Mouse (Mus musculus) liver, adult 2 months (tissue): ENCODE data around the gene Gm20219. TPM values are rescaled to one million over a fixed set of nuclear protein-coding genes. Genes with fewer than 3 reads are reported as not detected.

Experiments used
- DNase-seq: peaks from one replicate; pipeline ENCODE4 v3.0.0-alpha.2; 2011; ENCODE audit warnings: low read depth, low spot score; ENCODE audit errors: extremely low read depth
- H3K27ac ChIP-seq: fragments of 200-500 bp; replicated peaks from 2 replicates; pipeline ENCODE4 v1.5.1; 2012; ENCODE audit warnings: low read depth, mild to moderate bottlenecking, control low read depth, inconsistent platforms, low read length; ENCODE audit not compliant: insufficient read depth
- H3K27me3 ChIP-seq: fragments of 200-500 bp; 2 replicates; pipeline ENCODE4 v1.6.1; 2012; ENCODE audit warnings: mild to moderate bottlenecking, moderate library complexity, low read length, inconsistent platforms; ENCODE audit not compliant: control insufficient read depth, insufficient read depth
- H3K36me3 ChIP-seq: fragments of 200-500 bp; 2 replicates; pipeline ENCODE4 v1.6.1; 2012; ENCODE audit warnings: low read length, inconsistent platforms; ENCODE audit not compliant: control insufficient read depth, insufficient read depth
- H3K4me1 ChIP-seq: fragments of 200-500 bp; 2 replicates; pipeline ENCODE4 v1.6.1; 2011; ENCODE audit warnings: low read length; ENCODE audit not compliant: control insufficient read depth, insufficient read depth
- H3K4me3 ChIP-seq: fragments of 200-500 bp; 2 replicates; pipeline ENCODE4 v1.5.1; 2011; ENCODE audit warnings: low read depth, mild to moderate bottlenecking, control low read depth, low read length, moderate library complexity; ENCODE audit not compliant: insufficient read depth
- H3K79me2 ChIP-seq: fragments of 200-500 bp; 2 replicates; pipeline ENCODE4 v1.6.1; 2012; ENCODE audit warnings: inconsistent platforms, mild to moderate bottlenecking, low read length, moderate library complexity; ENCODE audit not compliant: control insufficient read depth, insufficient read depth
- H3K9ac ChIP-seq: fragments of 200-500 bp; 2 replicates; pipeline ENCODE4 v1.6.1; 2012; ENCODE audit warnings: low read depth, mild to moderate bottlenecking, control low read depth, inconsistent platforms, low read length
- CTCF ChIP-seq: fragments of 200-500 bp; IDR thresholded peaks from 2 replicates; pipeline ENCODE4 v1.5.1; 2011; ENCODE audit warnings: low read depth, low read length, control low read depth
- POLR2A ChIP-seq: fragments of 200-500 bp; IDR thresholded peaks from 2 replicates; pipeline ENCODE4 v1.6.1; 2011; ENCODE audit warnings: low read length, control low read depth; ENCODE audit not compliant: insufficient read depth; ENCODE audit errors: extremely low read depth
- WGBS: fragments of 180-500 bp; shearing (Covaris S2); methylation state at CpG from one replicate; pipeline ENCODE4 v1.1.7; 2018; 5-methylcytosine and 5-hydroxymethylcytosine counted together
- polyA plus RNA-seq: library from polyadenylated mRNA; depleted of rRNA; stranded (reverse); fragments of >200 nt; gene quantifications from 2 replicates; pipeline ENCODE4 v1.2.3, GENCODE M21; 2012
- total RNA-seq: library from RNA; depleted of rRNA; stranded (reverse); fragments of >200 nt; gene quantifications from 2 replicates; pipeline ENCODE4 v1.2.3, GENCODE M21; 2014

The Gm20219 gene
- total and polyA plus RNA-seq, 2 experiments, result 0.31 TPM; not detected in 1

DNA sequence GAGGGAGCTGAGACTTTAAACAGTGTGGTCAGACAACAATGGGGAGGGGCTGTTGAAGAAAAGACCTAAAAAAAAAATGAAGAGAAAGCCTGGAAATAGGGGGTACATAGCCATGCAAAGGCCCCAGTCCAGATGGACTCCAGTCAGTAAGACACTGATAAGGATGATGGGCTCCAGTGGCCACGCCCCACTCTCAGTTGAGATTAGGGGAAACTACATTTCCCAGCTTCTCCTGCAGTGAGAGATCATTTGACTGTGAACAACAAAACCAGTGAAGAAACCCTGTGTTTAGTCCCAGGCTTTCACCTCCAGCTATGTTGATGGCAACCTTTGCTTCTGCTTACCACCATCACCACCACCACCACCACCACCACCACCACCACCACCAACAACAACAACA is 8.2 kb downstream of the Gm20219 start:
- no peak for DNase-seq
- Histone ChIP-seq H3K36me3 (no peaks in the 10 kb centered on the region), H3K79me2 (no peaks in the 10 kb centered on the region), H3K9ac (no peak overlapping the region), H3K27ac (no peak overlapping the region), H3K27me3 (no peaks in the 10 kb centered on the region), H3K4me3 (no peak overlapping the region), H3K4me1 (no peaks in the 10 kb centered on the region)
- no peak for TF ChIP-seq CTCF
- no peak for TF ChIP-seq POLR2A
- WGBS, result 59% methylated on average over 1 of the region's 1 CpGs

DNA sequence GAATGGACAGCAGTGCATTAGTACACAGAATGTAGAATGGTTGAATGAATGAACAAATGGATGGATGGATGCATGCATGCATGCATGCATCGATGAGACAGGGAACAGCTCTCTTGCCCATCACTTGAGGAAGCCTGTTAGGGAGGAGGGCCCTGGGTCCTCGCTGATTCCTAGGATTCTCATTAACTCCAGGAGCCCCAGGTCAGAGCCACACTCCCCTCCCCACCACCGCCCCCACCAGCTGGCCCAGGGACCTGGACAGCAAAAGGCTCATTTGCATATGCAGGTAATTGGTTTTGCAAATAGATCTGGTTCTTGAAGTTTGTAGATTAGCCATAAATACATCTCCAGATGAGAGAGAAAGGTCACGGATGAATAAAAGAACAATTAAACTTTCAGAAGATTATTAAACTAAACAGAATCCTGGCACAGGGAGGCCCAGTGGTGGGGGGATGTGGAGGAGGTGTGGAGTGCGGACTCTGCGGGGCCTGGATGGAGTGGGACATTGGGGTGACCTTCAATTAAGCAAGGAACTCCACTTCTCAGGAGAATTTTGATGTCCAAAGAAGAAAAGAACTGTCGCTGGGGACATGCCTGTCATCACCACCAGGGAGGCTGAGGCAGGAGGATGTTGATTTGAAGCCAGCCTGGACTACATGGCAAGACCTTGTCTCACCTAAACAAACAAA is 9.3 kb downstream of the Gm20219 start:
- no peak for TF ChIP-seq CTCF
- no peak for TF ChIP-seq POLR2A
- Histone ChIP-seq H3K27me3 (no peaks in the 10 kb centered on the region), H3K4me3 (no peak overlapping the region), H3K9ac (no peak overlapping the region), H3K79me2 (no peaks in the 10 kb centered on the region), H3K4me1 (no peaks in the 10 kb centered on the region), H3K27ac (no peak overlapping the region), H3K36me3 (no peaks in the 10 kb centered on the region)
- 80% methylated on average over 7 of the region's 7 CpGs for WGBS
- DNase-seq, result no peak

GRCm38 (mm10) chr17:56543684-56544224 is 10.4 kb downstream of the Gm20219 start:
- H3K27ac ChIP-seq, result no peak overlapping the region
- TF ChIP-seq POLR2A (no peak), CTCF (no peak)
- no peak overlapping the region for H3K9ac ChIP-seq
- no peak for DNase-seq
- H3K79me2 ChIP-seq, result no peaks in the 10 kb centered on the region
- no peaks in the 10 kb centered on the region for H3K4me1 ChIP-seq
- H3K36me3 ChIP-seq, result no peaks in the 10 kb centered on the region
- H3K27me3 ChIP-seq, result no peaks in the 10 kb centered on the region
- 85% methylated on average over 3 of the region's 3 CpGs for WGBS
- no peak overlapping the region for H3K4me3 ChIP-seq

- 73% methylated on average over 8 of the region's 8 CpGs for whole genome bisulfite sequencing
- Histone ChIP-seq H3K4me3 (no peak overlapping the region), H3K36me3 (no peaks in the 10 kb centered on the region), H3K79me2 (no peaks in the 10 kb centered on the region), H3K27ac (no peak overlapping the region), H3K27me3 (no peaks in the 10 kb centered on the region; the same call in 1 of the 2 replicates), H3K9ac (no peak overlapping the region), H3K4me1 (no peaks in the 10 kb centered on the region)
- no peak for DNase-seq
- no peak for TF ChIP-seq CTCF
These were observed 11.5 kb downstream of the Gm20219 start for GRCm38 (mm10) chr17:56542736-56543135.

DNA sequence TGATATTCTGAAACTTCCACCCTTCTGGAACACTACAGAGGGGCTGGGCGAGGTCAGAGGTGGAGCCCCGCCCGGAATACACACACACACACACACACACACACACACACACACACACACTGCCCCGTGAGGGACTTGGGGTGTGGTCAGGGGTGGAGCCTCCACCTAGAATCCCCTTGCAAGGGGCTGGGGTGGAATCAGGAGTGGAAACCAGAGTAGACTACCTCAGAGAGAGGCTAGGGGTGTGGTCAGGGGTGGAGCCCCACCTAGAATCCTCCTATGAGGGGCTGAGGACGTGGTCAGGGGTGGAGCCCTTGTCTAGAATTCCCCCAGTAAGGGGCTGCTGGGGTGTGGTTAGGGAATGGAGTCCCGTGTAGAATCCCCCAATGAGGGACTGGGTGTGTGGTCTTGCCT is 13.6 kb downstream of the Gm20219 start:
- TF ChIP-seq CTCF (no peak), POLR2A (no peak)
- no peak for DNase-seq
- no peak overlapping the region for H3K27ac ChIP-seq

DNA sequence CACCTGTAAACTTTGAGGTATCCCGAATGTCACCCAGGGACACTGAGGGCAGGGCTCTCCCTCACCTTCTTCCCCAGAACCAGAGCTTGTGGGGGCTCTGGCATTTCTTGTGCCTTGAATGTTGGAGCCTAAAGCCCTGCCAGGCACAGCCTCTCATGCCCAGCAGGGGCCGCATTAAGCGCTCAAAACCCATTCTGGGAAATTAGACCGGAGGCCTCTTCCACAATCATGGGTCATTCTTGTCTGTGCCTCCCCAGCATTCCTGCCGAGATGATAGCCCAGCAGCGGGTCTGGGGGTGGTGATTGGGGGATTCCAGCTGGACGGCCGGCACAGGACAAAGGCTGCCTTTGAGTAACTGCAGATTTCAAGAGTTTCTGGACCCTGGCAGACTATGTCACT is 16.3 kb downstream of the Gm20219 start:
- Histone ChIP-seq H3K79me2 (no peaks in the 10 kb centered on the region), H3K27me3 (no peaks in the 10 kb centered on the region; the same call in 1 of the 2 replicates), H3K9ac (no peak overlapping the region), H3K36me3 (no peaks in the 10 kb centered on the region), H3K4me1 (no peaks in the 10 kb centered on the region), H3K4me3 (no peak overlapping the region), H3K27ac (no peak overlapping the region)
- DNase-seq, result no peak
- TF ChIP-seq CTCF, result no peak
- no peak for TF ChIP-seq POLR2A
- WGBS, result 60% methylated on average over 8 of the region's 8 CpGs

More for the DNA sequence above, 13.6 kb downstream of the Gm20219 start:
- Histone ChIP-seq H3K9ac (no peak overlapping the region), H3K27me3 (no peaks in the 10 kb centered on the region; the same call in 1 of the 2 replicates), H3K79me2 (no peaks in the 10 kb centered on the region), H3K4me1 (no peaks in the 10 kb centered on the region), H3K4me3 (no peak overlapping the region), H3K36me3 (no peaks in the 10 kb centered on the region)
- WGBS, result 42% methylated on average over 6 of the region's 6 CpGs
